Mouse (Mus musculus): ENCODE data around the gene Sdad1. TPM values are rescaled to one million over a fixed set of nuclear protein-coding genes. Genes with fewer than 3 reads are reported as not detected.

The Sdad1 gene
- polyA plus RNA-seq, 1 experiment, result 6.1 TPM

GRCm38 (mm10) chr5:92244900-92245299, 65.4 kb downstream of the Sdad1 start:
- Histone ChIP-seq H3K27me3 (replicated peaks; ENCODE audit: control insufficient read depth, insufficient read depth, low read length) (no peaks in the 10 kb centered on the region), H3K4me3 (ENCODE audit: insufficient read depth, low read depth, low read length) (no peak overlapping the region), H3K4me1 (ENCODE audit: control insufficient read depth, insufficient read depth, low read length) (no peaks in the 10 kb centered on the region), H3K27ac (ENCODE audit: insufficient read depth, low read depth, low read length) (no peak overlapping the region), H3K36me3 (ENCODE audit: control insufficient read depth, insufficient read depth, low read length) (no peaks in the 10 kb centered on the region)
- WGBS, result 100% methylated on average over 2 of the region's 2 CpGs
- TF ChIP-seq CTCF (conservative IDR thresholded peaks at IDR 0.05; ENCODE audit: insufficient read depth, insufficient read length, low read depth, low read length) (no peak), POLR2A (IDR thresholded peaks at IDR 0.05; ENCODE audit: low read depth, low read length) (no peak)
- no peak for DNase-seq

GRCm38 (mm10) chr5:92240769-92241168, 69.5 kb downstream of the Sdad1 start:
- DNase-seq, result no peak
- Histone ChIP-seq H3K27ac (ENCODE audit: insufficient read depth, low read depth, low read length) (no peak overlapping the region), H3K36me3 (ENCODE audit: control insufficient read depth, insufficient read depth, low read length) (no peaks in the 10 kb centered on the region), H3K27me3 (replicated peaks; ENCODE audit: control insufficient read depth, insufficient read depth, low read length) (no peaks in the 10 kb centered on the region), H3K4me3 (ENCODE audit: insufficient read depth, low read depth, low read length) (no peak overlapping the region), H3K4me1 (ENCODE audit: control insufficient read depth, insufficient read depth, low read length) (no peaks in the 10 kb centered on the region)
- TF ChIP-seq POLR2A (IDR thresholded peaks at IDR 0.05; ENCODE audit: low read depth, low read length), result no peak
- no peak for TF ChIP-seq CTCF (conservative IDR thresholded peaks at IDR 0.05; ENCODE audit: insufficient read depth, insufficient read length, low read depth, low read length)
- 93% methylated on average over 12 of the region's 12 CpGs for WGBS

GRCm38 (mm10) chr5:92239333-92240232, 70.7 kb downstream of the Sdad1 start:
- no peak overlapping the region for H3K4me3 ChIP-seq (ENCODE audit: insufficient read depth, low read depth, low read length)
- WGBS, result 40% methylated on average over 29 of the region's 29 CpGs
- H3K4me1 ChIP-seq (ENCODE audit: control insufficient read depth, insufficient read depth, low read length), result no peaks in the 10 kb centered on the region
- TF ChIP-seq CTCF (conservative IDR thresholded peaks at IDR 0.05; ENCODE audit: insufficient read depth, insufficient read length, low read depth, low read length), result peak; percentile 86
- TF ChIP-seq POLR2A (IDR thresholded peaks at IDR 0.05; ENCODE audit: low read depth, low read length), result no peak
- no peaks in the 10 kb centered on the region for H3K36me3 ChIP-seq (ENCODE audit: control insufficient read depth, insufficient read depth, low read length)
- no peak overlapping the region for H3K27ac ChIP-seq (ENCODE audit: insufficient read depth, low read depth, low read length)
- peak; percentile 83 for DNase-seq
- no peaks in the 10 kb centered on the region for H3K27me3 ChIP-seq (replicated peaks; ENCODE audit: control insufficient read depth, insufficient read depth, low read length)

GRCm38 (mm10) chr5:92234939-92235557, 75.2 kb downstream of the Sdad1 start:
- no peak overlapping the region for H3K27ac ChIP-seq (ENCODE audit: insufficient read depth, low read depth, low read length)
- H3K4me3 ChIP-seq (ENCODE audit: insufficient read depth, low read depth, low read length), result no peak overlapping the region
- 38% methylated on average over 5 of the region's 5 CpGs for WGBS
- no peaks in the 10 kb centered on the region for H3K4me1 ChIP-seq (ENCODE audit: control insufficient read depth, insufficient read depth, low read length)
- no peaks in the 10 kb centered on the region for H3K36me3 ChIP-seq (ENCODE audit: control insufficient read depth, insufficient read depth, low read length)
- no peaks in the 10 kb centered on the region for H3K27me3 ChIP-seq (replicated peaks; ENCODE audit: control insufficient read depth, insufficient read depth, low read length)
- TF ChIP-seq CTCF (conservative IDR thresholded peaks at IDR 0.05; ENCODE audit: insufficient read depth, insufficient read length, low read depth, low read length) (no peak), POLR2A (IDR thresholded peaks at IDR 0.05; ENCODE audit: low read depth, low read length) (no peak)
- peak; percentile 27 for DNase-seq

Other genes starting within 250 kb of the Sdad1 start
- 15.1 and 20.6 TPM in 2 replicates for gene G3bp2, start 226.8 kb downstream of the Sdad1 start, polyA plus RNA-seq (2012; rRNA removed)
- gene Uso1, start 172.5 kb downstream of the Sdad1 start, polyA plus RNA-seq (2012; rRNA removed), result 23.0 and 28.7 TPM in 2 replicates
- gene U90926, start 95.1 kb downstream of the Sdad1 start, polyA plus RNA-seq (2012; rRNA removed), result not detected in 2 replicates
- 0.45 TPM in 2 replicates for gene Ppef2, start 54.2 kb downstream of the Sdad1 start, polyA plus RNA-seq (2012; rRNA removed)
- gene Naaa, start 32.3 kb downstream of the Sdad1 start, polyA plus RNA-seq (2012; rRNA removed), result 21.8 and 26.7 TPM in 2 replicates
- 8.2 and 14.6 TPM in 2 replicates for gene Cxcl9, start 17.6 kb upstream of the Sdad1 start, polyA plus RNA-seq (2012; rRNA removed)
- 7.1 and 8.8 TPM in 2 replicates for gene Art3, start 21.3 kb upstream of the Sdad1 start, polyA plus RNA-seq (2012; rRNA removed)
- 10.2 and 16.6 TPM in 2 replicates for gene Cxcl10, start 38.4 kb upstream of the Sdad1 start, polyA plus RNA-seq (2012; rRNA removed)
- 14.5 and 14.8 TPM in 2 replicates for gene Nup54, start 124.7 kb upstream of the Sdad1 start, polyA plus RNA-seq (2012; rRNA removed)
- gene Scarb2, start 196.4 kb upstream of the Sdad1 start, polyA plus RNA-seq (2012; rRNA removed), result 17.7 and 19.9 TPM in 2 replicates
- gene Fam47e, start 244.6 kb upstream of the Sdad1 start, polyA plus RNA-seq (2012; rRNA removed), result 0.52 and 0.83 TPM in 2 replicates